Mouse (Mus musculus): ENCODE data around the gene Rhof.

DNA sequence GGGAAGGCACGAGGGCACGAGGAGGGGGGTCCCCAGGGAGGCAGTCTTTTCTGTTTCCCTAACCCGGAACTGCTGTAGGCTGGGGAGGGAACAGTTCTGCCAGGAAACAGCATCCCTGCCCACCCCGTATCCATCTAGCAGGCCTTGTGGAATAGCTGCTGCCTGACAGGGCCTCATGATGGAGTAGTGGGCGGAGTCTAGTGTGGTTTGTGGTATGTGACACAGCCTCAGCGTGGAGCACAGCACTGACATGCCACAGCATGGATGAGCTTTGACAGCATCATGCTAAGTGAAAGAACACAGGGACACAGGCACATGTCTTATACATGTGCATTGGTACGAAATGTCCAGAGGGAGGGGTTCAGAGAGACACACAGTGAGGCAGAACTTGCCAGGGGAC lies 30.1 kb downstream of the Rhof start:
- TF ChIP-seq MAFK (IDR thresholded peaks at IDR 0.05; ENCODE audit: insufficient read depth, low read depth, low read length), result no peak
- TF ChIP-seq ZC3H11A (IDR thresholded peaks at IDR 0.05; ENCODE audit: borderline replicate concordance, low read depth, low read length), result no peak
- no peak for TF ChIP-seq HCFC1 (IDR thresholded peaks at IDR 0.05; ENCODE audit: borderline replicate concordance, insufficient read depth, low read length)
- no peak for TF ChIP-seq ZNF384 (IDR thresholded peaks at IDR 0.05; ENCODE audit: low read depth, low read length)
- TF ChIP-seq CHD2 (IDR thresholded peaks at IDR 0.05; ENCODE audit: low read depth, low read length), result no peak
